In genomic region chr17:65906313-65906894, GRCm38 (mm10) we compare ENCODE assay signal across 9 mouse cellular contexts. TPM values are rescaled to one million over a fixed set of nuclear protein-coding genes. Genes with fewer than 3 reads are reported as not detected.
A peak's percentile ranks its signal among the peaks of the same experiment; 100 is the strongest.
DNase-seq lines count a peak whose midpoint lies in the region; ATAC-seq and TF ChIP-seq lines count a peak whose summit lies in the region.
"Had no signal": no experiment of that assay in that cellular context is flagged by ENCODE, and none has a peak within 500 bp of the region (broad histone marks: within the 10 kb centered on the region; RNA-seq: fewer than 3 reads in every experiment).

No protein-coding gene starts in this region.

- TF ChIP-seq POLR2A in thymus, adult 2 months (IDR thresholded peaks at IDR 0.05; ENCODE audit: control insufficient read depth, extremely low read depth, insufficient read depth, low read length, poor library complexity), result no peak

- no peak overlapping the region for H3K4me3 ChIP-seq in heart, embryonic 10.5 days
- peak overlapping the region; percentile 59 for H3K4me3 ChIP-seq in thymus, adult 2 months (ENCODE audit: control insufficient read depth, insufficient read depth, low read length)
- no peak overlapping the region for H3K4me3 ChIP-seq in liver, embryonic 14.5 days (ENCODE audit: insufficient read depth in 1 of 2, low read depth in 2 of 2, low read length in 2 of 2)

- TF ChIP-seq CTCF in thymus, adult 2 months (IDR thresholded peaks at IDR 0.05; ENCODE audit: borderline replicate concordance, control insufficient read depth, extremely low read depth, insufficient read depth, low read length, poor library complexity), result no peak
- no peak for TF ChIP-seq CTCF in liver, embryonic 14.5 days (IDR thresholded peaks at IDR 0.05; ENCODE audit: low read depth)

- H3K36me3 ChIP-seq in heart, embryonic 10.5 days, result peaks cover 5% of the 10 kb centered on the region; the same call in 1 of the 2 replicates
- no peaks in the 10 kb centered on the region for H3K36me3 ChIP-seq in thymus, adult 2 months (ENCODE audit: control insufficient read depth, insufficient read depth, low read length)
- no peaks in the 10 kb centered on the region for H3K36me3 ChIP-seq in liver, embryonic 14.5 days (replicated peaks; ENCODE audit: control insufficient read depth, insufficient read depth, low read depth)

- intact Hi-C loops in heart, postnatal 10 days (cut with DNase I), result no loop called here
- intact Hi-C loops in left cerebral cortex, postnatal 10 days (cut with DNase I), result no loop called here

- H3K27me3 ChIP-seq in heart, embryonic 10.5 days (ENCODE audit: insufficient read depth, poor library complexity, severe bottlenecking), result no peaks in the 10 kb centered on the region
- no peaks in the 10 kb centered on the region for H3K27me3 ChIP-seq in thymus, adult 2 months (ENCODE audit: control insufficient read depth, insufficient read depth, low read length)
- no peaks in the 10 kb centered on the region for H3K27me3 ChIP-seq in liver, embryonic 14.5 days (ENCODE audit: control insufficient read depth, insufficient read depth, low read length)

- peak overlapping the region; percentile 27 for H3K4me2 ChIP-seq in liver, embryonic 14.5 days (ENCODE audit: low read depth)

- peaks cover 14% of the 10 kb centered on the region for H3K4me1 ChIP-seq in heart, embryonic 10.5 days
- H3K4me1 ChIP-seq in thymus, adult 2 months (replicated peaks; ENCODE audit: control insufficient read depth, insufficient read depth, low read length), result peaks cover 3% of the 10 kb centered on the region
- peaks cover 0 to 2% of the 10 kb centered on the region in 2 experiments; a peak in 2 of 4 replicates for H3K4me1 ChIP-seq in liver, embryonic 14.5 days (replicated peaks; ENCODE audit: control insufficient read depth in 2 of 2, insufficient read depth in 2 of 2, low read length in 1 of 2)

- no peak for DNase-seq in heart, embryonic 10.5 days (ENCODE audit: low spot score)
- no peak for DNase-seq in heart, postnatal 10 days
- DNase-seq in thymus, adult 2 months, result no peak
- DNase-seq in thymus, adult 18-20 months, result no peak
- no peak for DNase-seq in liver, embryonic 14.5 days (ENCODE audit: low read depth in 3 of 3, low spot score in 3 of 3)
- DNase-seq in left cerebral cortex, postnatal 10 days (ENCODE audit: extremely low spot score in 1 of 2, low spot score in 2 of 2), result no peak
- no peak for DNase-seq in spleen, adult 12 weeks (ENCODE audit: low spot score)
- no peak for DNase-seq in adipocyte (ENCODE audit: low spot score)
- DNase-seq: cerebellum, postnatal 25 days had no signal

- no peak overlapping the region for H3K9ac ChIP-seq in liver, embryonic 14.5 days (replicated peaks)

- TF ChIP-seq EP300 in liver, embryonic 14.5 days (IDR thresholded peaks at IDR 0.05; ENCODE audit: low read depth), result no peak

- peak overlapping the region; percentile 69 for H3K27ac ChIP-seq in heart, embryonic 10.5 days
- peak overlapping the region; percentile 68; the same call in 1 of the 2 replicates for H3K27ac ChIP-seq in thymus, adult 2 months (ENCODE audit: control insufficient read depth, insufficient read depth, low read length)
- H3K27ac ChIP-seq in liver, embryonic 14.5 days, result no peak overlapping the region

- no peaks in the 10 kb centered on the region for H3K9me3 ChIP-seq in heart, embryonic 10.5 days
- H3K9me3 ChIP-seq in liver, embryonic 14.5 days (ENCODE audit: control insufficient read depth, low read length), result no peaks in the 10 kb centered on the region; the same call in 1 of the 2 replicates

- no peak for ATAC-seq in liver, embryonic 14.5 days (ENCODE audit: insufficient read depth)

- WGBS in heart, embryonic 10.5 days, result 29% methylated on average over 11 of the region's 12 CpGs
- WGBS in thymus, adult 2 months, result 14% methylated on average over 12 of the region's 12 CpGs
- WGBS in liver, embryonic 14.5 days (ENCODE audit: insufficient replicate concordance), result 22% methylated on average over 12 of the region's 12 CpGs

RNA-seq across cellular contexts. Expression of gene Ralbp1, which starts 20.8 kb away (rescaled TPM):
- 46.1 and 52.1 TPM in 2 replicates for polyA plus RNA-seq in heart, embryonic 10.5 days (2016; fragmentation: Nextera tagmentation; extraction: Ambion mirVana)
- total RNA-seq in heart, postnatal 10 days (2021), result 10 to 100 TPM; 30.7 to 38.1 TPM
- polyA plus RNA-seq in thymus, adult 2 months (2012; rRNA removed), result 47.6 and 48.7 TPM in 2 replicates
- polyA plus RNA-seq in liver, embryonic 14.5 days (2012; rRNA removed), result 11.0 and 15.7 TPM in 2 replicates
- polyA plus RNA-seq in liver, embryonic 14.5 days (2014; fragmentation: Nextera tagmentation; extraction: Ambion mirVana), result 36.0 and 38.1 TPM in 2 replicates
- total RNA-seq in left cerebral cortex, postnatal 10 days (2021), result 10 to 100 TPM; 34.3 to 35.6 TPM

RNA-seq across cellular contexts. Expression of gene Twsg1, which starts 44.6 kb away (rescaled TPM):
- 74.4 and 79.4 TPM in 2 replicates for polyA plus RNA-seq in heart, embryonic 10.5 days (2016; fragmentation: Nextera tagmentation; extraction: Ambion mirVana)
- total RNA-seq in heart, postnatal 10 days (2021), result 10 to 100 TPM; 67.5 to 71.5 TPM
- polyA plus RNA-seq in thymus, adult 2 months (2012; rRNA removed), result 33.9 and 35.2 TPM in 2 replicates
- 7.7 and 8.1 TPM in 2 replicates for polyA plus RNA-seq in liver, embryonic 14.5 days (2012; rRNA removed)
- polyA plus RNA-seq in liver, embryonic 14.5 days (2014; fragmentation: Nextera tagmentation; extraction: Ambion mirVana), result 16.1 and 18.3 TPM in 2 replicates
- total RNA-seq in left cerebral cortex, postnatal 10 days (2021), result 10 to 100 TPM; 25.6 to 27.4 TPM
